Mouse (Mus musculus): ENCODE measurements around the gene Rbm15. TPM values are rescaled to one million over a fixed set of nuclear protein-coding genes. Genes with fewer than 3 reads are reported as not detected.

The Rbm15 gene
- polyA plus RNA-seq (2015; fragmentation: Nextera tagmentation; extraction: Ambion mirVana), result 12.7 and 12.8 TPM in 2 replicates

DNA sequence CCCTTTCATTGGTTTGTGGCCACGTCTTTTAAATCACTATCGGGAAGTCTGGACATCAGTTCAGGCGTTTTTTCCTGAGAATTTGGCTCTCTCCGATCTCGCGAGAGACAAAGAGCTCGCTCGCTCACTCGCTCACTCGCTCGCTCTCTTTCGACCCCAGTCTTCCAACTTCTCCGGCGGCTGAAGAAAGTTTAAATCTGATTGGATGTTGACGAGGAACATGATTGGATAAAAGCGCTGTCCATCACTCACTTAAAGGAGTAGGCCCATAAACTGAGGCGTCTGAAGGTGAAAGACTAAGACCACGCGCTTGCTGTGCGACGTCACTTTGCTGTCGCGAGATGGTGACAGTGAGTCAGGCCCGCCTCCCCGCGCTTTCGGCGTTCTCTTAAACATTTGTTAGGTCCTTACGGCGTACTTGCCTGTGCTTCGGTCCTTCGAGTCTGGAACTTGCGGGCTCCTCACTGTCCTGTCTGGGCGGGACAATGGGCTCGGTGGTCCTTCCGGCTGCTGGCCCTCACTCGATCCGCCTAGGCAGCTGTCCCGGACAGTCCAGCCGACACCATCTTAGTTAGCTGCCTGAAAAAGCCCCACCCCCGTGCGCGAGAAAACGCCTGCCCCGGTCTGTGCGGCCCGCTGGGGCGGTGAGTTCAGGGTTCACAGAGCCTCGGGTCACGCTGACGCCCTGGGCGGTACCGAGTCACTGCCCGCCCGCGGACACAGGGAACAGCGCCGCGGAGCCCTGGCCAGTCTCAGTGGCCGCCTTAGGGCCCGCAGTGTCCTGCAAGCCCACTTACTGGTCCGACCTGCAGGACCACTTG is at the start of gene Rbm15:
Gene Rbm15 (minus strand): TSS at position 293 of the 821 bp plus-strand sequence.
- WGBS, result under 1% methylated on average over 62 of the region's 62 CpGs
- DNase-seq (ENCODE audit: low spot score), result peak; percentile 99

DNA sequence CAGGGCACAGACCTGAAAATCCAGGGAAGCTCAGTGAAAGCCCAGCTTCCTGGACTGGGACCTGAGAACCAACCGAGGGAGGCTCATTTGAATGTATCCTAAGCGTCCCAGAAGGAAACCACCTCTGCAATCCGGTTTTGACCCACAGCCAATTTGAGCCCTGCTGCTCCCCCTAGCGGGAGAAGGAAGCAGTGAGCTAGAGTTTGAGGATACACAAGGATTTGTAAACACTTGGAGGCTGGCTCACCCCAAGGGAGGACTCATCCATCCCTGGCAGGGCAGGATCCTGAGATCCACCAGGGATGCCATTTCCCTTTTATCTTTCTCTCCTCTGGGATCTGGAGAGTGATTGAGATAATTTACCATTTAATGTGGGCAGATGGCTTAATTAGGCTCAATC is 45.9 kb upstream of the Rbm15 start:
- WGBS, result 8% methylated on average over 4 of the region's 4 CpGs
- Histone ChIP-seq H3K9ac (ENCODE audit: low read depth, low read length) (no peak overlapping the region), H3K9me3 (replicated peaks; ENCODE audit: low read length) (no peaks in the 10 kb centered on the region), H3K36me3 (ENCODE audit: insufficient read depth, low read length) (no peaks in the 10 kb centered on the region), H3K4me2 (ENCODE audit: low read length) (no peak overlapping the region), H3K4me3 (replicated peaks; ENCODE audit: low read depth, low read length) (no peak overlapping the region), H3K27me3 (ENCODE audit: insufficient read depth, low read length) (no peaks in the 10 kb centered on the region), H3K4me1 (replicated peaks; ENCODE audit: insufficient read depth, low read length) (no peaks in the 10 kb centered on the region), H3K27ac (no peak overlapping the region)
- TF ChIP-seq CTCF (IDR thresholded peaks at IDR 0.05; ENCODE audit: low read depth), result peak; percentile 78
- ATAC-seq (replicated peaks; ENCODE audit: low FRiP score, low read depth) (no peak), DNase-seq (ENCODE audit: low spot score) (peak; percentile 84)

More for the DNA sequence above, at the start of gene Rbm15:
- H3K9me3 ChIP-seq (replicated peaks; ENCODE audit: low read length), result no peaks in the 10 kb centered on the region
- H3K27me3 ChIP-seq (ENCODE audit: insufficient read depth, low read length), result no peaks in the 10 kb centered on the region
- H3K4me3 ChIP-seq (replicated peaks; ENCODE audit: low read depth, low read length), result peak within 1 kb of the TSS; percentile 96
- H3K36me3 ChIP-seq (ENCODE audit: insufficient read depth, low read length), result peaks cover 11% of the 10 kb centered on the region; the same call in 1 of the 2 replicates
- peak; percentile 93 for ATAC-seq (replicated peaks; ENCODE audit: low FRiP score, low read depth)
- peak; percentile 9; the same call in 1 of the 2 replicates for TF ChIP-seq CTCF (IDR thresholded peaks at IDR 0.05; ENCODE audit: low read depth)
- H3K4me2 ChIP-seq (ENCODE audit: low read length), result peak within 1 kb of the TSS; percentile 94
- peak within 1 kb of the TSS; percentile 93 for H3K9ac ChIP-seq (ENCODE audit: low read depth, low read length)
- H3K4me1 ChIP-seq (replicated peaks; ENCODE audit: insufficient read depth, low read length), result peaks cover 16% of the 10 kb centered on the region
- H3K27ac ChIP-seq, result peak within 1 kb of the TSS; percentile 97

DNA sequence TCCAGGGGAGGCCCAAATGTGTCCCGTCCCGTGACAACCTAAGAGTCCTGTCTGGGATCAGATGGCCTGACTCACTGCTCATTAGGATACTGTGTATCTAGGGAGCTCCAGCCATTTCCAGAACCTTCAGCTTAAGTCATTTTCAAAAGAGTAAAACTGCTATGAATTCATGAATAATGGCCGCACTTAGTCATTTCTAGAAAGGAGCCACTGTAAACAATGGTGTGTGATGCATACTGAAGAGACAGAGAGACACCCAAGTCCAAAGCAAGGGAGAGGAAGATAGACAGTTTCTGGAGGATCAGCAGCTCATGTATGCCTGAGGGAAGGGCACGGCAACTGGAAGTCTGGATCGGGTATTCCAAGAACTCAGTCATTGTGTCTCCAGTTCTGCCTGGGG is 45.2 kb upstream of the Rbm15 start:
- Histone ChIP-seq H3K4me2 (ENCODE audit: low read length) (no peak overlapping the region), H3K27ac (no peak overlapping the region), H3K36me3 (ENCODE audit: insufficient read depth, low read length) (no peaks in the 10 kb centered on the region), H3K4me1 (replicated peaks; ENCODE audit: insufficient read depth, low read length) (no peaks in the 10 kb centered on the region), H3K9ac (ENCODE audit: low read depth, low read length) (no peak overlapping the region), H3K4me3 (replicated peaks; ENCODE audit: low read depth, low read length) (no peak overlapping the region), H3K9me3 (replicated peaks; ENCODE audit: low read length) (no peaks in the 10 kb centered on the region), H3K27me3 (ENCODE audit: insufficient read depth, low read length) (no peaks in the 10 kb centered on the region)
- no peak for ATAC-seq (replicated peaks; ENCODE audit: low FRiP score, low read depth)
- no peak for TF ChIP-seq CTCF (IDR thresholded peaks at IDR 0.05; ENCODE audit: low read depth)
- no peak for DNase-seq (ENCODE audit: low spot score)
- WGBS, result 77% methylated on average over 5 of the region's 5 CpGs

DNA sequence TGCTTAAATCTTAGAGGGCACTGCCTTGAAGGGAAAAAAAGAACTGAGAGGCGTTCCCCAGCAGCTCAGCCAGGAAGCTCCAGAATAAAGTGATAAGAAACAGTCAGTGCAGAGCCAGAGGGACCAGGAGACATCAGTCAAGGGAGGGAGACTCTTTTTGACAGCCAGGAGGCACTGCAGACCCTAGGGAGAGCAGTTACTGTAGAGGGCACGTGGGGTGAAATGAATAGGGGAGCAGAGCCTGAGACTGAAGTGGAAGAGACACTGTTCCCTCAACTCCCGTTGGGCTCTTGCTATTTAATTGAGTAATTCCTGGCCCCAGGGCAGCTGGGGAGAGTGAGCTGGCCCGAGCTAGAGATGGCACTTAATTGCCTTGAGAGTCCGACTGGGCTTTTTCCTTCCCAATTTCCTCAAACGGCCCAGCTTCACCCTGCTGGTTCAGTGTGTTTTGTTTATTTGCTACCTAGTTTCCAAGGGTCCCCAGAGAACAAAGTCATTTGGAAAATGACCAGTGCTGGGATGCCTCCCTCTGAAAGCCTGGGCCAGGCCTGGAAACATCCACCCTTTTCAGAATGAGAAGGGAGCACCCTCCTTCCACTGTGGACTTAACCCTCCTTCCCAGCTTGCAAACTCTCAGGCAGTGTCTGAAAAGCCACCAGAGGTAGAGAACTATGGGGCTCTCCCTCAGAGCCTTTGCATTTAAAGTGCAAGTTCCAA is 41.6 kb upstream of the Rbm15 start:
- H3K4me3 ChIP-seq (replicated peaks; ENCODE audit: low read depth, low read length), result no peak overlapping the region
- no peak overlapping the region for H3K4me2 ChIP-seq (ENCODE audit: low read length)
- WGBS, result 15% methylated on average over 6 of the region's 6 CpGs
- no peaks in the 10 kb centered on the region for H3K36me3 ChIP-seq (ENCODE audit: insufficient read depth, low read length)
- no peak for ATAC-seq (replicated peaks; ENCODE audit: low FRiP score, low read depth)
- peak; percentile 46 for TF ChIP-seq CTCF (IDR thresholded peaks at IDR 0.05; ENCODE audit: low read depth)
- no peaks in the 10 kb centered on the region for H3K9me3 ChIP-seq (replicated peaks; ENCODE audit: low read length)
- no peaks in the 10 kb centered on the region for H3K27me3 ChIP-seq (ENCODE audit: insufficient read depth, low read length)
- H3K4me1 ChIP-seq (replicated peaks; ENCODE audit: insufficient read depth, low read length), result no peaks in the 10 kb centered on the region
- no peak overlapping the region for H3K9ac ChIP-seq (ENCODE audit: low read depth, low read length)
- no peak overlapping the region for H3K27ac ChIP-seq
- DNase-seq (ENCODE audit: low spot score), result no peak

DNA sequence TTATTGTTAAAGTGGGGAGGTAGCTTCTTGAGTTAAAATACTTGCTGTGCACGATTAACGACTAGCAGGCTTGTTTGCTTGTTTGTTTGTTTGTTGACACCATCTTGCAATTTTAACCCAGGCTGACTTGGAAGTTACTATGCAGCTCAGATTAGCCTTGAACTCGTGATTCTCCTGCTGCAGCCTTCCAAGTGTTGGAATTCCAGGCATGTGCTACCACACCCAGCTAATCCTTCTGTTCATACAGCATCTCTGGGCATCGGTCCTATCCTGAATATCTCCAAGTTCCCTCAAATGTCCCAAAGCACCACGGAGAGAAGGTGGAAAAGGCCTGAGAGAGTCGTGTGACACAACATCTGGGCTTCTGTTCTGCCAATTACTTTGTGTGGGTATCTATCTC is 35.7 kb upstream of the Rbm15 start:
- H3K4me3 ChIP-seq (replicated peaks; ENCODE audit: low read depth, low read length), result no peak overlapping the region
- no peak overlapping the region for H3K27ac ChIP-seq
- WGBS, result 82% methylated on average over 6 of the region's 6 CpGs
- no peaks in the 10 kb centered on the region for H3K36me3 ChIP-seq (ENCODE audit: insufficient read depth, low read length)
- no peak overlapping the region for H3K9ac ChIP-seq (ENCODE audit: low read depth, low read length)
- H3K9me3 ChIP-seq (replicated peaks; ENCODE audit: low read length), result no peaks in the 10 kb centered on the region
- H3K4me2 ChIP-seq (ENCODE audit: low read length), result no peak overlapping the region
- no peak for TF ChIP-seq CTCF (IDR thresholded peaks at IDR 0.05; ENCODE audit: low read depth)
- no peaks in the 10 kb centered on the region for H3K4me1 ChIP-seq (replicated peaks; ENCODE audit: insufficient read depth, low read length)
- no peaks in the 10 kb centered on the region for H3K27me3 ChIP-seq (ENCODE audit: insufficient read depth, low read length)
- ATAC-seq (replicated peaks; ENCODE audit: low FRiP score, low read depth) (no peak), DNase-seq (ENCODE audit: low spot score) (no peak)

DNA sequence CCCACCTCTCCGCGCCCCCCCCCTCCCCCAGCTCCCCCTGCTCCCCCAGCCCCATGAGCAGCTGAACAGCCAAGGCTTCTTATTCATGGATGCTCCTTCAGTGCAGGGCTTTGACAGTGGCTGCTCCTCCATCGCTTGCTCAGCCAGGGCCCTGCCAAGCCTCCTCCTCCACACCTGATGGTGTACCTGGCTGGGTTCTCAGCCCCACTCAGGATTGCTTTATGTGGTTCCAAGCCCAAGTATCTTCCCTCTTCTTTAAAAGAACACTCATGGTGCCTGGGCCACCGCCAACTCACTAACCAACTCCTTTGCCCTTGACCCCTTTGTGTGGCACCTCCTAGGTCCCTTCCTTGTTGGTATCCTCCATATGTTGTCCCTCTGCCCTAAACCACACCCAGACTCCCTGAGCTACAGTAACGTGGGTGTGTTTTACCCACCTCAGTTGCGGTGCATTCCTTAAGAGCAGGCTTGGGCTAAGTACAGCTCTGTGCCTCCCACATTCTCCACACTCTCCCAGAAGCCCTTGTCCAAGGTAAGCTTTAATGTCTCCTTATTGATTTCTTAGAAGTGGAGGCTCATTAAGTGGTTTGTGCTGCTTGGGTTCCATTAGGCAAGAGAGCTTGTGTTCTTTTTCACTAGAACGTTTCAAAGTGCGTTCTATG is 34.6 kb upstream of the Rbm15 start:
- Histone ChIP-seq H3K4me3 (replicated peaks; ENCODE audit: low read depth, low read length) (no peak overlapping the region), H3K27me3 (ENCODE audit: insufficient read depth, low read length) (no peaks in the 10 kb centered on the region), H3K27ac (no peak overlapping the region), H3K4me2 (ENCODE audit: low read length) (no peak overlapping the region), H3K9me3 (replicated peaks; ENCODE audit: low read length) (no peaks in the 10 kb centered on the region), H3K9ac (ENCODE audit: low read depth, low read length) (no peak overlapping the region), H3K36me3 (ENCODE audit: insufficient read depth, low read length) (no peaks in the 10 kb centered on the region), H3K4me1 (replicated peaks; ENCODE audit: insufficient read depth, low read length) (no peaks in the 10 kb centered on the region)
- no peak for DNase-seq (ENCODE audit: low spot score)
- 80% methylated on average over 8 of the region's 8 CpGs for WGBS
- no peak for ATAC-seq (replicated peaks; ENCODE audit: low FRiP score, low read depth)
- no peak for TF ChIP-seq CTCF (IDR thresholded peaks at IDR 0.05; ENCODE audit: low read depth)
